Mouse (Mus musculus) embryo, embryonic 10.5 days (tissue): ENCODE data around the gene Mcrip2.
A peak's percentile ranks its signal among the peaks of the same experiment; 100 is the strongest.
"Not testable (repeated sequence)": the region's sequence is repeated elsewhere in the genome, so short reads cannot be mapped to it uniquely, and the experiment has no call there.

Source experiments
- DNase-seq: peaks from one replicate; pipeline ENCODE4 v3.0.0-alpha.2; 2015; ENCODE audit warnings: low spot score

Gene Mcrip2

GRCm38 (mm10) chr17:25880196-25880910 is 11.8 kb upstream of the Mcrip2 start, which contains the start of gene Wfikkn1:
Wfikkn1 (minus strand) TSS chr17:25880858.
- DNase-seq, result peak; percentile 84

DNA sequence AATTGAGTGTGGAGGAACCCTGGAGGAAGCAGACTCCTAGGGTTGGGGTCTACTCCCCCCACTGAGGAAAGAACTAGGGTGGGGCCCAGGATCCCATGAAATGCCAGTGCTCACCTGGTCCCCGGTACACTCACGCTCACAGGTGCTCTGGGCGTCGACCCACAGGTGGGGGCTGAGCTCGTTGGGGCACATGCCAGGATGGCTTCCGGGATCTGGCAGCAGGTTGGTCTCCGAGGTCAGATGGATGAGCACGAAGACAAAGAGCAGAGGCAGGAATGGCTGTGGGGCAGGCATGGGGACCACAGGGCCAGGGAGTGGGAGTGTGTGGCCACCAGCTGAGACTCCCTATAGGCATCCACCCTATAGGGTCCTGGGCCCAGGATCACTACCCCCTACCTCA is 11.2 kb upstream of the Mcrip2 start:
- DNase-seq, result no peak

DNA sequence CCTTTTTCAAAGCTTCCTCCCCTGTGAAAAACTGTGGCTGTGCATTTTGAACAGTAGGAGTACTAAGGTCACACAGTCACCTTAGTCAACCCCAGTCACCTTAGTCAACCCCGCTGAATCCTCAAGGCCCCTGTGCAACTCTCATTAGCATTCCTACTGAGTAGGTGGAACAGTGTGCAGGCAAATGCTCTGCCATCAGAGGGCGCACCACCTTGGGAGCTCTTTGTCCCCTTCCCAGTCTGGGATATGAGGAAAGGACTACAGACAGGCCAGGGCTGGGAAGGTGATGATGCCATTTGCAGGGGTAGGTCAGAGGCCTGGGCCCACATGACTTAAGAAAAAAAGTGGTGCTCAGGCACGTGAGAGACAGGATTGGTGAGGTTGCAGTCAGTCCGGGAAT is 10.7 kb upstream of the Mcrip2 start:
- peak; percentile 75 for DNase-seq

GRCm38 (mm10) chr17:25878611-25879180 is 10.1 kb upstream of the Mcrip2 start:
- no peak for DNase-seq

DNA sequence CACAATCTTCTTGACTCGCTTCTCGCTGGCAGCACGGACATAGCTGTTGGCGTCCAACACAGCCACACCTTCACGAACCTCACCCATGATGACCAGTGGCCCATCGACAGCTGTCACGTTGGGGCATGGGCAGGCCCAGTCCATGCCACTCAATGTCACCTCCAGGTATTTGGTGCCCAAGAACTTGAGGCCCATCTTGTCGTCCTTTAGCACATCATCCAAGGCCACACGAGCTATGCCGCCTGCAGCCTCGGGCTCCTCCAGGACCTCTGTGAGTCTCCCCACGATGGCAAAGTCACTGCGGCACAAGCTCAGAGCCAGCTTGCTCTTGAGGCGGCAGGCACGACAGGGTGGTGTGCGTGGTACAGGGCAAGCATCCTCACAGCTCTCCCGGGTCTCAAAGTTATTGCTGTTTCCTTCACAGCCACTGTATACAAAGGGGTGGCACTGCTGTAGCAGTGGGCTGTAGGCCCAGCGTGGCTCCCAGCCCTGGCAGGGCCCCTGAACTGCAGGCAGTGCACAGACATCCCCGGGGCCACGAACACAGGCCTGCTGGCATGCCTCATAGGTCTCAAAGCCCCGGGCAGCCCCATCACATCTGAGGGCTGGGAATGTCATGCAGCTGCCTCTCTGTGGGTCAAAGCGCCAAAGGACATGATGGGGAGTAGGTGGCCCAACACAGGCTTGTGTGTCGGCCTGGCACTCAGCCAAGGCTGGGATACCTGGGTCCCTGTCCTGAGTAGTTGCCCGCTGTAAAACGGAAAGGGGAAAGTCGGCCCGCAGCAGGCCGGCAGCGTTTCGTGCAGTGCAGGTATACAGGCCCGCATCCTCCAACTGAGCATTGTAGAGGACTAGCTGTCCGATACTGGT is 9.4 kb upstream of the Mcrip2 start:
- no peak for DNase-seq

DNA sequence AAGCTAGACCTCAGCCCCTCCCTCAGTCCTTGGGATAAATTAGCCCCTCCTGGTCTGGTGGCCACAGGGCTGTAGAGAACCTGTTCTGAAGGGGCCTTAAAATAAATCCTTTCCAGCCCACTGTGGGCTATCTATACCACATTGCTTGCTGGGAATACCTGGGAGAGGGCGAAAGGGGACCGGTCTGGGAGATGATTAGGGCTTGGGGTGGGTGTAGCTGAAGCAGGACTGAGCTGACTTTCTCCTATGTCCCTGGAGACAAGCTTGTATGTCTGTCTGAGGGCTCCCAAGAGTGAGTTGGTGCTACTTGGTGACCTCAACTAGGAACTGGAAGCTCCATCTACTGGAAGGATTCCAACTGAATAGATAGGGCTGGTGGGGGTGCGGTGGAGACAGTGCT is 8.5 kb upstream of the Mcrip2 start:
- no peak for DNase-seq

GRCm38 (mm10) chr17:25876347-25876915 is 7.9 kb upstream of the Mcrip2 start:
- peak; percentile 13 for DNase-seq

GRCm38 (mm10) chr17:25875171-25876136 is 6.9 kb upstream of the Mcrip2 start:
- DNase-seq, result peak; percentile 94

GRCm38 (mm10) chr17:25874721-25875170 is 6.2 kb upstream of the Mcrip2 start, which contains the start of gene Mettl26:
Mettl26 (plus strand) TSS chr17:25875074.
- DNase-seq, result peak; percentile 97

GRCm38 (mm10) chr17:25874148-25874720 is 5.7 kb upstream of the Mcrip2 start:
- no peak for DNase-seq

DNA sequence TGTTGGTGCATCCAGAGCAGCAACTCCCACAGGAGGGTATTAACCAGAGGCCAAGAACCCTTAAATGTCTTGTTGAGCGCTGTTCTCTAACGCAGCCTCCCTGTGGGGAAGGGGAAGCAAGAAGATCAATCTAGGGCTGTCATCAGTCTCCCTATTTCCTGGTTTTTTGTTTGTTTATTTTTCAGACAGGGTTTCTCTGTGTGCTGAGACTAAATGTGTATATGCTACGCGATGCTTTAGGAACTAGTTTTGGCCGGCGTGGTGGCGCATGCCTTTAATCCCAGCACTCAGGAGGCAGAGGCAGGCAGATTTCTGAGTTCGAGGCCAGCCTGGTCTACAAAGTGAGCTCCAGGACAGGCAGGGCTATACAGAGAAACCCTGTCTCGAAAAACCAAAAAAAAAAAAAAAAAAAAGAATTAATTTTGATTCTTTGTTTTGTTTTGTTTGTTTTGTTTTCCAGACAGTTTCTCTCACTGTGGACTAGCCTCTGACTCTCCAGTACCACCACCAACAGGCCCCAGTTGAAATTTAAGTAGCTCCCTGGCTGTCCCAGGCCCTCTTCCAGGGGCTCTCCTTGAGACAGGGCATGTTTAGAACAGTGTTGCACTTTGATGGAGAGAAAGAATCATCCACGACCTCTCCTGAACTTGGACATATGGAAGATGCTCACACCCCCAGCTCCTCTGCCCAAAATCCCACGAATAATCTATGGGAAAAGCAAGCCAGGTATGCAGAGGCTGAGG is 5.0 kb upstream of the Mcrip2 start:
- DNase-seq, result peak; percentile 24

GRCm38 (mm10) chr17:25872676-25873075 is 4.1 kb upstream of the Mcrip2 start:
- no peak for DNase-seq

GRCm38 (mm10) chr17:25871566-25871965 is 3.0 kb upstream of the Mcrip2 start:
- DNase-seq, result not testable (repeated sequence)

GRCm38 (mm10) chr17:25869954-25870353 is 1.4 kb upstream of the Mcrip2 start:
- no peak for DNase-seq

DNA sequence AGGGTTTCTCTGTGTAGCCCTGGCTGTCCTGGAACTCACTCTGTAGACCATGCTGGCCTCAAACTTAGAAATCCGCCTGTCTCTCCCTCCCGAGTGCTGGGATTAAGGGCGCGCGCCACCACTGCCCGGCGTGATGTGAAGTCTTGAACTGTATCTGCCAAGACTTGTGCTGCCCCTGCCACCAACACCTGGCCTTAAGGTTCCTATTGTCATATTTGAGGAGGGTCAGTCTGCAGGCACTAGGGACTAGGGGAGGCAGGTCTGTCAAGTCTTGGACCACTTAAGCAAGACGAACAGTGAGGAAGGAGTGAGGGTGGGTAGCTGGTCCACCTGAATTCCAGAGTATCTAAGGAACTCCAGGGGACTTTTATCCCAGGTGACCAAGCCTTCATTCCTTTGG is 934 bp upstream of the Mcrip2 start:
- no peak for DNase-seq

- DNase-seq, result peak; percentile 65
These were observed 546 bp downstream of the Mcrip2 start for GRCm38 (mm10) chr17:25867836-25868600.

DNA sequence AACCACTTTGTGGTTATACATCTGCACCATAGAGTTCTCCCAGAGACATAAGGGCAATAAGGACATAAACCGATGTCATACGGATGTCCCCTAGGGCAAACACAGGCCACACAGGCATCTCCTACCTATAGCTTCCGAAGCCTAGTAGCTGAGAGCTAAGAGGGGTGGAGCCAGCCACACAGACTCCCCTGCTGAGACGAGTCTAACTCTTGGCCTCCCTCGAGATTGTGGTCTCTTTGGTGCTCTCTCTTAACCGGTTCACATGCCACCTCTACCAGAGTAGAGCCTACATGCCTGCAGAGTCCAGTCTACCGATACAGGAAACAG is 1.1 kb downstream of the Mcrip2 start:
- DNase-seq, result peak; percentile 35

- no peak for DNase-seq
These were observed 2.4 kb downstream of the Mcrip2 start for GRCm38 (mm10) chr17:25866172-25866571.

- no peak for DNase-seq
These were observed 3.3 kb downstream of the Mcrip2 start for GRCm38 (mm10) chr17:25865288-25865687.
